Mouse (Mus musculus): ENCODE measurements around the gene Etfa. TPM values are rescaled to one million over a fixed set of nuclear protein-coding genes. Genes with fewer than 3 reads are reported as not detected.

Etfa gene
- polyA plus RNA-seq, 1 experiment = 45.3 TPM

DNA sequence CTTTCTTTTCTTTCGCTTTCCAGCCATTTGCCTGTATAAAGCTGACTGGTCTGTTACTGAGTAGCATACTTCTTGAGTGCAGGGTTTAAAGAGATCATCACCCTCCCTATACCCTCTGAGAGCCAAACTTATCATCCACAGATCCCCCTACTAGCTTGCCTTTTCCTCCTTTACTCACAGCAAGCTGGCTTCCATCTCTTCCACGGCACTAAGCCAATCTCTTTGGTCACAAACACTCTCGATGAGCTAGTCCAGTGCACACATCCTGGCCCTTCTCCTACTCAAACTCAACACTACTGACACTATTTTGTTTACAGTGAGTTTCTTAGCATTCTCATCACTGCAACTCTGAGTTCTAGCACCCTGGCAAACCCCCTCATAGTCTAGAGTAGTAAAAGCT lies 4.1 kb downstream of the Etfa start:
- TF ChIP-seq CTCF (IDR thresholded peaks at IDR 0.05; ENCODE audit: borderline replicate concordance, control insufficient read depth, extremely low read depth, insufficient read depth, low read length, poor library complexity) (no peak), POLR2A (IDR thresholded peaks at IDR 0.05; ENCODE audit: control insufficient read depth, extremely low read depth, insufficient read depth, low read length, poor library complexity) (no peak)
- Histone ChIP-seq H3K27ac (ENCODE audit: control insufficient read depth, insufficient read depth, low read length) (no peak overlapping the region), H3K27me3 (ENCODE audit: control insufficient read depth, insufficient read depth, low read length) (no peaks in the 10 kb centered on the region; the same call in 1 of the 2 replicates), H3K4me3 (ENCODE audit: control insufficient read depth, insufficient read depth, low read length) (no peak overlapping the region), H3K36me3 (ENCODE audit: control insufficient read depth, insufficient read depth, low read length) (no peaks in the 10 kb centered on the region), H3K4me1 (replicated peaks; ENCODE audit: control insufficient read depth, insufficient read depth, low read length) (peaks cover 2% of the 10 kb centered on the region)
- no peak for DNase-seq
- 92% methylated on average over 3 of the region's 3 CpGs for WGBS

DNA sequence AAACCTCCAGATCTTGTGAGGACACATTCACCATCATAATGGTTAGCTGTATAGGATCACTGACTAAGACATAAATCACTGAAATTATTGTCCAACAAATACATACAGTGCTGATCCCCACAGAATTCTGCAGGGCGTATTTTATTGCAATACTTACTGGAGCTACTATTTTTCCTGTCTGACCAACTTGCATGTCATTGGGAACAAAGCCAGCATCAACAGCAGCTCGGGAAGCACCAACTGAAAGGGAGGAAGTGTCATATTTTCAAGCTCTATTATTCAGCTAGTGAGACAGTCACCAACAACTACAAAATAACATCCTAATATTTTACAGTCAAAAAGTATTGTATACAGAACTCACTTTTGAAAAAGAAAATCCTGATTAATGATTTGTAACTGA lies 29.9 kb downstream of the Etfa start:
- TF ChIP-seq POLR2A (IDR thresholded peaks at IDR 0.05; ENCODE audit: control insufficient read depth, extremely low read depth, insufficient read depth, low read length, poor library complexity) (no peak), CTCF (IDR thresholded peaks at IDR 0.05; ENCODE audit: borderline replicate concordance, control insufficient read depth, extremely low read depth, insufficient read depth, low read length, poor library complexity) (no peak)
- Histone ChIP-seq H3K36me3 (ENCODE audit: control insufficient read depth, insufficient read depth, low read length) (peaks cover 8% of the 10 kb centered on the region; the same call in 1 of the 2 replicates), H3K27ac (ENCODE audit: control insufficient read depth, insufficient read depth, low read length) (no peak overlapping the region), H3K4me1 (replicated peaks; ENCODE audit: control insufficient read depth, insufficient read depth, low read length) (no peaks in the 10 kb centered on the region), H3K4me3 (ENCODE audit: control insufficient read depth, insufficient read depth, low read length) (no peak overlapping the region), H3K27me3 (ENCODE audit: control insufficient read depth, insufficient read depth, low read length) (no peaks in the 10 kb centered on the region)
- 88% methylated on average over 2 of the region's 2 CpGs for WGBS
- DNase-seq = no peak

DNA sequence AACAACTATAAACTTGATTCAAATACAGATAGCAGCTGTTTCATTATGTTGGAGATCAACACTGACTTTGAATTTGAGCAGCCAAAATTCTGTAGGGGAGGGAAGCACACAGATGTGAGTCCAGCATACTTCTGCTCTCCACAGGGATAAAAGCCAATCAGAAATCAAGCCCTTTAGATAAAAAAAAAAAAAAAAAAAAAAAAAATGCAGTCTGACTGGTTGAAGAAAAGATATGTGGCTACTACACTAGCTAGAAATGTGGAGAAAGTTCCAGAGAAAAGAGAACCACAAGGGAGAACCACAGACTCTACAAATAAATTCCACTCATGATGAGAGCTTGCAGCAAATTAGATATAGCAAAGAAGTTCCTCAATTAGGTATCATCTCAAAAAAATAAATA lies 33.3 kb downstream of the Etfa start:
- H3K27me3 ChIP-seq (ENCODE audit: control insufficient read depth, insufficient read depth, low read length) = no peaks in the 10 kb centered on the region
- DNase-seq = no peak
- no peak overlapping the region for H3K4me3 ChIP-seq (ENCODE audit: control insufficient read depth, insufficient read depth, low read length)
- H3K4me1 ChIP-seq (replicated peaks; ENCODE audit: control insufficient read depth, insufficient read depth, low read length) = no peaks in the 10 kb centered on the region
- TF ChIP-seq CTCF (IDR thresholded peaks at IDR 0.05; ENCODE audit: borderline replicate concordance, control insufficient read depth, extremely low read depth, insufficient read depth, low read length, poor library complexity) (no peak), POLR2A (IDR thresholded peaks at IDR 0.05; ENCODE audit: control insufficient read depth, extremely low read depth, insufficient read depth, low read length, poor library complexity) (no peak)
- H3K27ac ChIP-seq (ENCODE audit: control insufficient read depth, insufficient read depth, low read length) = no peak overlapping the region
- no peaks in the 10 kb centered on the region for H3K36me3 ChIP-seq (ENCODE audit: control insufficient read depth, insufficient read depth, low read length)

DNA sequence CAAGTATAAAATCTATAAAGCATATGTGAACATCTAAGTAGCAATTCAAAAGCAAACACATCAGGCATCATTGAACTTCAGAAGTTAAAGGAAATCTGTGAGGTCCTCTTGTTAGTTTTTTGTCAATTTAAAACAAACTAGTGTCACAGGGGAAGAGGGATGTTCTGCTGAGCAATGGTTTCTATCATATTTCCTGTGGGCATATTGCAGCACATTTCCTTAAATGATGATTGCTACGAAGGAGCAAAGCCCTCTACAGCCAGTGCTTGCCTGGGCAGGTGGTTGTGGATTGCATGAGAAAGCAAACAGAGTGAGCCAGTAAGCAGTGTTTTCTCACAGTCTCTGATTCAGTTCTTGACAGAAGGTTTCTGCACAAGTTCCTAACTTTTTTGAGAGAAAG lies 36.0 kb downstream of the Etfa start:
- H3K36me3 ChIP-seq (ENCODE audit: control insufficient read depth, insufficient read depth, low read length) = no peaks in the 10 kb centered on the region
- DNase-seq = no peak
- no peaks in the 10 kb centered on the region for H3K4me1 ChIP-seq (replicated peaks; ENCODE audit: control insufficient read depth, insufficient read depth, low read length)
- WGBS = 64% methylated on average over 1 of the region's 1 CpGs
- no peak overlapping the region for H3K4me3 ChIP-seq (ENCODE audit: control insufficient read depth, insufficient read depth, low read length)
- H3K27ac ChIP-seq (ENCODE audit: control insufficient read depth, insufficient read depth, low read length) = no peak overlapping the region
- TF ChIP-seq CTCF (IDR thresholded peaks at IDR 0.05; ENCODE audit: borderline replicate concordance, control insufficient read depth, extremely low read depth, insufficient read depth, low read length, poor library complexity) (no peak), POLR2A (IDR thresholded peaks at IDR 0.05; ENCODE audit: control insufficient read depth, extremely low read depth, insufficient read depth, low read length, poor library complexity) (no peak)
- H3K27me3 ChIP-seq (ENCODE audit: control insufficient read depth, insufficient read depth, low read length) = no peaks in the 10 kb centered on the region

DNA sequence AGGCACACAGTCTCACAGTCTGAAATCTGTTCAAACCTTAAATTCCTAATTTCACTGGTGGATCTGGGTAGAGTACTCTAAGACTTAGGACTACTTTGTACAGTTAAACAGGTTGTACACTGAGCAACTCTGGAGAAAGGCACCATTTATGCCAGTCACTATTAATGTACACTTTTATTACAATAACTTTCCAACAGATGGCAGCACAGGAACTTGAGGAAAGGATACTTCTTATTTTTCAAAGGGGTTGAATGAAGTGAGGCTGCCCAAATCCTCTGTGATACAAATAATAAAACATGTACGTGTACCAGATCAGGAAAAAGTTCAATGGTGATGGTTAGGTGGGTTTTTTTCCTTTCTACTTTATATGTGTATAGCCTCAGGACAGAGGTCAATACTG lies 43.6 kb downstream of the Etfa start:
- no peaks in the 10 kb centered on the region for H3K36me3 ChIP-seq (ENCODE audit: control insufficient read depth, insufficient read depth, low read length)
- no peaks in the 10 kb centered on the region for H3K4me1 ChIP-seq (replicated peaks; ENCODE audit: control insufficient read depth, insufficient read depth, low read length)
- 67% methylated on average over 1 of the region's 1 CpGs for WGBS
- H3K27ac ChIP-seq (ENCODE audit: control insufficient read depth, insufficient read depth, low read length) = no peak overlapping the region
- H3K4me3 ChIP-seq (ENCODE audit: control insufficient read depth, insufficient read depth, low read length) = no peak overlapping the region
- TF ChIP-seq CTCF (IDR thresholded peaks at IDR 0.05; ENCODE audit: borderline replicate concordance, control insufficient read depth, extremely low read depth, insufficient read depth, low read length, poor library complexity) = no peak
- no peak for TF ChIP-seq POLR2A (IDR thresholded peaks at IDR 0.05; ENCODE audit: control insufficient read depth, extremely low read depth, insufficient read depth, low read length, poor library complexity)
- no peak for DNase-seq
- H3K27me3 ChIP-seq (ENCODE audit: control insufficient read depth, insufficient read depth, low read length) = no peaks in the 10 kb centered on the region

DNA sequence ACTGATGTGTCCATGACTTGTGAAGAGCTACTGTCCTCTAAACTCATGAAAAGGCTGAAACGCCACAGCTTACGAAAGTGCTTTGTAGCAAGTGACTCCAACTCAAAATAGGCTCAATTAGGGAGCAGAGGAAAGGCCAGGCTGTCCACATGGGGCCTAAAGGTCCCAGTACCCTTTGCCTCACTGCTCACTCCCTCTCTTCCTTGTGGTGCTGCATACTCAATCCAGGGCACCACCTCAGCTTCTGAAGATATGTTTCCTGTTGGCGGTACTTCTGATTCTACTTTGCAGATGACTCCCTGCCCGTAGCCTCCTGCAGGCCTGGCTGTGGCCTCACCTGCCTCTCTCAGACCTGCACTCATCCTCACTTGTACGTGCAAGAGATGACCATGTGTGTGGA lies 58.7 kb downstream of the Etfa start:
- Histone ChIP-seq H3K4me1 (replicated peaks; ENCODE audit: control insufficient read depth, insufficient read depth, low read length) (no peaks in the 10 kb centered on the region), H3K27me3 (ENCODE audit: control insufficient read depth, insufficient read depth, low read length) (no peaks in the 10 kb centered on the region), H3K27ac (ENCODE audit: control insufficient read depth, insufficient read depth, low read length) (no peak overlapping the region), H3K4me3 (ENCODE audit: control insufficient read depth, insufficient read depth, low read length) (no peak overlapping the region), H3K36me3 (ENCODE audit: control insufficient read depth, insufficient read depth, low read length) (no peaks in the 10 kb centered on the region)
- no peak for TF ChIP-seq CTCF (IDR thresholded peaks at IDR 0.05; ENCODE audit: borderline replicate concordance, control insufficient read depth, extremely low read depth, insufficient read depth, low read length, poor library complexity)
- no peak for TF ChIP-seq POLR2A (IDR thresholded peaks at IDR 0.05; ENCODE audit: control insufficient read depth, extremely low read depth, insufficient read depth, low read length, poor library complexity)
- WGBS = 96% methylated on average over 5 of the region's 5 CpGs
- DNase-seq = no peak

DNA sequence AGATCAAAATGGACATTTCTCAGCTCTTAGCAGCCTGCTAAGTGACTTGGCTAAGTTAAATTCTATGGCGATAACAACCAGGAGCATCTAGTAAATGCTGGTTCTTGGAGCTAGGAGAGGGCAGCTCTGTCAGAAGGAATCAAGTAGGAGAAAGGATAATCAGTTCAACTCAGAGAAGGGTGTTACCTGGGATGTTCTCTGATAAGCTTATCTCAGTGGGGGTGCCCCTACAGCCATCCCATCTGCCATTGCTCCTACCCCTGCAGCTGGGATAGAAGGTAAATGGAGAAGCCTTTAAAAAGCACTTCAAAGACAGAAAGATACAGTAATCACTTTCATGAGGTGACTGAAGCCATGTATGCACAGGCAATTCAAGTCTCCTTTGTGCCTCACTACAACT lies 59.1 kb downstream of the Etfa start:
- WGBS = 95% methylated on average over 1 of the region's 1 CpGs
- H3K27me3 ChIP-seq (ENCODE audit: control insufficient read depth, insufficient read depth, low read length) = no peaks in the 10 kb centered on the region
- H3K4me1 ChIP-seq (replicated peaks; ENCODE audit: control insufficient read depth, insufficient read depth, low read length) = no peaks in the 10 kb centered on the region
- TF ChIP-seq CTCF (IDR thresholded peaks at IDR 0.05; ENCODE audit: borderline replicate concordance, control insufficient read depth, extremely low read depth, insufficient read depth, low read length, poor library complexity) = no peak
- DNase-seq = no peak
- H3K4me3 ChIP-seq (ENCODE audit: control insufficient read depth, insufficient read depth, low read length) = no peak overlapping the region
- H3K27ac ChIP-seq (ENCODE audit: control insufficient read depth, insufficient read depth, low read length) = no peak overlapping the region
- no peaks in the 10 kb centered on the region for H3K36me3 ChIP-seq (ENCODE audit: control insufficient read depth, insufficient read depth, low read length)
